Mouse (Mus musculus) kidney, adult 18-20 months (tissue): ENCODE measurements at regions not wholly inside any gene's neighbourhood (a gene's known extent, or its start where the extent isn't known, plus 50 kb on each side); places are given as distances from the start of the nearest gene placed in this dataset.
A peak's percentile ranks its signal among the peaks of the same experiment; 100 is the strongest.

Experiments used
- DNase-seq: peaks from one replicate; pipeline ENCODE4 v3.0.0; 2021

DNA sequence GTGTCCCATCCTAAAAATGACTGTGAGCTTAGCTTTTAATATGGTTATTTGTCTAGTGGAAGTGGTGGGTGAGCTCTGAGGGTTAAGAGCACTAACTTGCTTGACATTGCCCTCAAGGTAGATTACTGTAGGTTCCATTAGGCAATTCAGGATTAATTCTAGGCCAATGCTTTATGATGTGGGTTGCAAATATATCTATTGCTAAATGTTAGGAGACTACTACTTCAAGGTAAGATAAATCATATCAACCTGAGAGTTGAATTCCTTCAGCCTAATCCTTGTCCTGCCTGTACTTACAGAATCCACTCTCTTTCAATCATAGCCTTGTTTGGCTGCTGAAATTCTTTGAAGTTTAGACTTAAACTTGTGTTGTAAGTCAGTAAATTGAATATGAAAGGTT is 501.2 kb upstream of the Pappa start:
- DNase-seq: no peak

DNA sequence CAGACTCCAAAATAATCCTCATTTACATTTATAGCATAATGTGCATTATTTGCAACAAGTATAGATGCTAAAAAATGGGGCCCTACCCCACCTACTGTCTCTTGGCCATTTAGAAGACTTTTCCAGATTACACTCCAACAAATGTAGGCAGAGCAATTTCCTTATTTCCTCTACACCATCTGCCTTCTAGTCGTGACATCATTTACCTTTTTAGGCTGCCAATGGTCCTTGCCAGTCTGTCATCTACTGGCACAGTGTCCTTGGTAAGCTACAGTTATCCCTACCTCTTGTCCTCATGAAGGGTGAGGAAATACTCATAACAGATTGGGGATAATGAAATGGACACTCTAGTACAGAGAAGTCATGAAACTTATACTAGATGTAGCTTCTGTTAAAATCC is 491.8 kb upstream of the Pappa start:
- DNase-seq: no peak

DNA sequence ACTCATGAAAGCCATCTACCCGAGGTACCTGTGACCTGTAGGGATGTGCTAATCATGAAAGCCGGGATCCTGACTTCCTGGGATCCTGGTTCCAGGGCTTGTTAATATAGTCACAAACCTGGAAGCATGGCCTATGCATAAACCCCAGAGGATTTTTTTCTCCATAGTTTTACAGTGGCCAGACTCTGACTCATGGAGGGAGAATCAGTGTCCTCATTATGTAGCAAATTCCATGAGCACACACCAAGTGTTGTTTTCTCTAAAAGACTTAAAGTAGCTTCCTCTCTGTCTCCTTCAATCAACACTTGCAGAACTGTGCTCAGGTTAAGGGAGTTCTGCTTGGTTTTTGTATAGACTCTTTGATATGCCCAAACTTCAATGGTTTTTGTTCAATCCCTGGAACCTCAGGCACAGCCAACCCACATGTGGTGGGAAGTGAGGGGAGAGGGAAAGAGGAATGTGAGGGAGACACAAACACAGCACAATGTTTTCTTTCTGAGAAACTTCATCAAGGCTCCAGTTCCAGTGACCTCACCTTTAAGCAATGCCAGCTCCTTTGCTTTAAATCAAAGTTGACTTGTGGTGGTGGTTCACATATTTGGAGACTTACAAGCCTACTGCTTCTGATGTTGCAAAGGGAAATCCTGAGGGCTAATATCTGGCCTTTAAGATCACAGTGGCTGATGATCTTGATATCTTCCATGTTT is 488.6 kb upstream of the Pappa start:
- DNase-seq: no peak

DNA sequence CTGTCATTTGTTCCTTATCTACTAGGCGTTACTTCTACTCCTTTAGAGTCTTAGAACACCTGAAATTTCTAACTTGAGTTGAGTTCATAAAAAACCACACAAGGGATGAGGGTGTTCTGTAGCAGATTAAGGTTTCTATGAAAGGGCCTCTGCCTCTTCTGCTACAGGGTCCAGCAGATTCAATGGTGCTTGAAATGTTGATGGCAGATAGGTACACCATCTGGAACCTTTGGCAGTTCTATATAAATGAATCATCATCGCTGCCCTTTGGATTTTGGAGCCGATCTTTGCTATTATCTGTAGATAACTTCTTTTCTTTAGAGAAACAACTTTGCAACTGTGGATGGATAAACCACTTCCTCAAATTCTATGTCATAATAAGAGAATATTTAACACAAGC is 483.9 kb upstream of the Pappa start:
- no peak for DNase-seq

DNA sequence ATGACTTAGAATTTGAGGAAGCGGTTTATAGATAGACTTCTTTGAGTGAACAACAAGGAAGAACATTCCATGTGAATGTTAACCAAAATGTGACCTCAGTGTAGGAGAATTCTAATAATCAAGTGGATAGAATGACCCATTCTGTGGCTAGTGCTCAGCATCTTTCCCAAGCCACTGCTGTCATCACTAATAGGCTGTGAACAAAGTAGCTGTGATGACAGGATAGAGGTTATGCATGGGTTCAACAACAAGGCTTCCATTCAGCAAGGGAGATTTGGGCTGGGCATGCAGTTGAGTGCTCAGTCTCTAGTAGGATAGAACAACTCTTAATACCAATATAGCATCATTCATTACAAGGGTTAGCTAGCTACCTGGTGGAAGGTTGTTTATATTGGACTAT is 483.0 kb upstream of the Pappa start:
- no peak for DNase-seq

DNA sequence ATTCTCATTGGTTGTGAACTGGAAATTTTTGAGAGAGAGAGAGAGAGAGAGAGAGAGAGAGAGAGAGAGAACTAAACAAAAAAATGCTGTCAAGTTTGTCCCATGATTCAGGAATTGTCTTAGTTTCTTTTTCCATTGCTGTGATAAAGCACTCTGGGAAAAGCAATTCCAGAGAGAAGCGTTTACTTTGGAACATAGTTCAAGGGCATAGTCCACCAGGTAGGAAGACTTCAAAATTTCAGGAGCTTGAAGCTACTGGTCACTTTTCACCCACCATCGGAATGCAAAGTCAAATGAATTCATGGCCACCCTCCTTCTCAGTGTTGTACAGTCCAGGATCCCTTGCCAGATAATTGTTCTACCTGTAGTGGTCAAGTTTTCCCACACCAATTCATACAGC is 478.8 kb upstream of the Pappa start:
- DNase-seq: no peak

DNA sequence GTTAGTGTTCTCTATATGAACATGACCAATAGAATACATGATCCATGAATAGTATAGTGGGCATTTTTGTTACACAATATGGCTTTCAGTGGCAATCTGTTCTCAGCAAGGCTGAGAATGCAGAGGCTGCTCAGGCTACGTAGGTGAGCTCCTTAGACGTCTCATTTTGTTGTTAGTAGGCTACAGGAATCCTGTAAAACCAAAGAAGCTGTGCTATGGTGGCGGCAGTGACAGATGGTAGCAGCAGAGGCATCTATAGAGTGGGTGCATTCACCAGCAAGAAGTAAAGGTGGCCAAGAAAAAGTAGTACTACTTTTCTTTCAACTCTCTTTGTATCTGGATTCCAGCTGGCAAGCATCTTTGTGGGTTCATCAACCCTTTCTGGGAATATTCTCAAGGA is 469.8 kb upstream of the Pappa start:
- no peak for DNase-seq

DNA sequence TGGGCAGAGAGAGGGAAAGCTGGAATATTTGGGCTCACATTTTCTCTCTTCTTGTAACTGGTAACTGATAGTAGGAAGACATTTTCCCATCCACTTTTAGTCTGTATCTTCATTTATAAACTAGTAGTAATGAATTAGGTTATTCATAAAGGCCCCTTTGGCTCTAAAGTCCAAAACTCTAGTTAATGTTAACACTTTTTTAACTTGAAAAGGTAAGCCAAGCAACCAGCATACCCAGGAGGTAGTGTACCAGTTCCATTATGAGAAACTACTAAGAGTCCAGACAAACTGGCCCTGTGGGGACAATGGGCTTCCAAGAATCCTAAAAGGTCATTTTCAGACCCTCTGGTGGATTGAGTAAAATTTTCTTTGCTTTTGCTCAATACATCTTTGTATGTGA is 468.4 kb upstream of the Pappa start:
- no peak for DNase-seq

DNA sequence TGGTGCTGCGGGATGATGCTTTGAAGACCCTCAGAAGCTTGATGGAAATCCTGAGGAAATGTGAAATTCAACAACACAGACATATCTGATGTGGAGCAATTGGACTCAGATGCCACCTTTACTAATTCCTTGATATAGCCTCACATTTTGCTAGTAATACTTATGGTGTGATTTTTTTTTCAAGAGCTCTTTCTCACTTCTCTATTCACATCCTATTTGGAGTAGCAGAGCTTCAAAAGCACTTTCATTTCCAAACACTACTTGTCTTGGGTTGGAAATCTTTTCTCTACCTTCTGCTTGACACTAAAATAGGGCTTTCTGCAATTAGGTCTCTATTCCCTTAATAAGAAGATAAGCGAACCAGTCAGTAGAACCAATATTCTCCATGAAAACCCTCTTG is 460.3 kb upstream of the Pappa start:
- DNase-seq: no peak

DNA sequence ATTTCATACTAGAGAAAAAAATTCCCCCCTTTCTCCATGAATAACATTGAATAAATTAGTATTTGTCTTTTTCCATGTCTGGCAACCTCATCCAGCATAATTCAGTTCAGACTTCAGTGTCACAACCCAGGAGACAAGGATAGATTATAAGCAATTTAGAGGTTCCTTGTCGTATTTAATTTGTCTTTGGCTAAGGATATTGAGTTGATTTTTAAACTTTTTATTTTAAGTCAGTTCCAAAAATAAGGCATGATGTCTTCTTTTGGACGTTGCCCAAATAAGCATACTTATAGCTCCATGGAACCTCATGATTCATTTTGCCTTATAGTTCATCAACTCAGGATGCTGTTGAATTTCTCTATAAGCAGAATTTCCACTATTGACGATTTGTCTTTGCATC is 456.0 kb upstream of the Pappa start:
- no peak for DNase-seq

DNA sequence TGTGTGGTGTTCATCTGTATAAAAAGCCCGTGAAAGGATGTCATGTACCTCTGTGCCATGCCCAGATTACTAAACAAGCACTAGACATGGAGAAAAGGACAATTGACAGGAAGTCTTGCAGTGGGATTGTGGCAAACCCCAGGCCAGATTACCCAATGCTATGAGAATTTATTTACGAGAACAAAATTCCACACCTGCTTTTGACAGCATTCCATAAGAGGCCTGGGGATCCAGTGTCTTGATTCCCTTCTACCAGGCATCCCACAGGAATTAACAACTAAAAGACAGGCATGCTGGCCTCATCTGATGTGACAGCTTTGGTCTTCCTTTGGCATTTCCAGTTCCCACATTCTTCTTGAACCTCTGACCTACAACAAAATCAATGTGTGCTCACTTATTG is 454.3 kb upstream of the Pappa start:
- no peak for DNase-seq

DNA sequence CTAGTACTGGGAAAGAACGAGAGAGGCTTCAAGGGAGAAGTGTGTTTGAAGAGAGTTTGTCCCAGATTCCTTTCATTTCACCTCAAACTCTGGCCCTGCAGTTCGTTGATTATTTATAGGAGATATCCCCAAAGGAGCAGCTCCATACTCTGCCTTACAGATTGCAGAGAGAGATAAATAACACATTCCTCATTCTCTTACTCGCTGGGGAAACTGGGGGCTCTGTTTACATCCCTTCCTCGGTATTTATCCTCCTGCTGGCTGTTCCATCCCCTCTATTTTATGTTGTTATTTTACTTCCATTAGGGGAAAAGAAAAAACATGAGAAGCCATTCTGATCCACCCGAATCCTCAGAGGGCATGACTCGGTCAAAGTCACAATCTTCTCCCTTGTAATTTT is 447.5 kb upstream of the Pappa start:
- DNase-seq: no peak

DNA sequence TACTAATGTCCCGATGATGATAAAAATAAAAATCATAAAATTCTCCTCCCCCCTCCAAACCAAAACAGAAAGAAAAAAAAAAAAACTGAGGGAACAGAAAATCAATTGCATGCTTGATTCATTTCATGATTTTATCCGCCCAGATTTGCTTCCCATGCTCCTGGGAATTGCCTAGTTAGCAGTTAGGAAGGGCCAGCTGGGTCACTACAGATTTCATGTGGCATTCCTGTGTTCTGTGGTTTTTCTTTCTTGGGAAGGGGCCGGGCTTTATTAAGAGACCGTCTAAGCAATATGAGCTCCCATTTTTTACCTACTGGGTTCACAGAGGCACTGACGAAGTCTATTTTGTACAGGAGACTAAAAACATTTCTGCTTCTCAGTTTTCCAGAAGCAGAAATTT is 447.1 kb upstream of the Pappa start:
- DNase-seq: no peak

DNA sequence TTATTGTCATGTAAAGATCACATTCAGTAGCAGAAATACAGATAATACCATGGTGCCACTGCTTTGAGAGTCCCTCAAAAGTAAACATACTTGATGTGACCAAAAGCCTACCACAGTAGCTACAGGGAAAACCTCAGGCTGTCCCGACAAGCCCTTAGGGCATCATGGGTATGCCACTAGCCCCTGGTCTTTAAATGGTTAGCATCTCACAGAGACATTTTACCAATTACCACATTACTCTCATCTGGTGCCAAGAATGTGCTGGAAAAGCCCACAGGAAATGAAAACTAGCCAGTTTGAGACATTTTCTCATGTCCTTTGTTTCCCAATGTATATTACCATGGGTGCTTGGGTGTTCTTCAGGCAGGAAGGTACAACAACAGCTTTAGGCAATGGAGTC is 439.3 kb upstream of the Pappa start:
- DNase-seq: no peak

DNA sequence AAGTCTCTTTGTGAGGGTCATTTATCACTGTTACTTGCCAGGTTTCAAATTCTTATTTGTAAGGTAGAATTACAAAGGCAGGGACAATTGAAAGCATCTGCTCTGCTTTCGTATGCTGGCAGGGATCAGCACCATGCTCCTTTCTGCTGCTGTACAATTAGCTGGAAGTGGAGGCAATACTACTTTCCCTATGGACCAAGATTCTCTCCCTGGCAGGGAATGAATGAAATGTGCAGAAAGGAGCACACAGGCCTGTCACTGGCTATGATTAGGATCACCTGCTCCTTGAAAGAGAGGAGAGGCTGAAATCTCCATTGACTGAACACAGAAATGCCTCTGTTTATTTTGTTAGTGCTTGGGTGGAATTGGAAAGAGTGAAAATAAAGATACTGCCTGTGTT is 427.8 kb upstream of the Pappa start:
- no peak for DNase-seq

DNA sequence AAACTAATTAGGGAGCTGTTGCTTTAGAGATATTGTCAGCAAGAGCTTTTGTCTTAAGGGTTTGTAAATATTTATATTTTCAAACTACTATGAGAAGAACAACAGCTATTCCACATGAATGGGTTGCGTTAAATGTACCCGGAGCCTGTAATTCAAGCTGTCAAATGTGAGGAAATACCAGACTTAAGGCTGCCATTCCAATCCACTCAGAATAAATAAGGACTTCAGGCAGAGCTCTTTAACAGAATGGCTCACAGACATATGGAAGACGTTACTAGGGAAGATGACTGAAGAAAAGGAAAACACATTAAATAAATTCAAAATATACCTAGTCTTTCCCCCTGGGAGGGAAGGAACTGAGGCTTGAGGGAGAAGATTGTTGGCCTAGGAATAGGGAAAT is 400.7 kb upstream of the Pappa start:
- DNase-seq: no peak

DNA sequence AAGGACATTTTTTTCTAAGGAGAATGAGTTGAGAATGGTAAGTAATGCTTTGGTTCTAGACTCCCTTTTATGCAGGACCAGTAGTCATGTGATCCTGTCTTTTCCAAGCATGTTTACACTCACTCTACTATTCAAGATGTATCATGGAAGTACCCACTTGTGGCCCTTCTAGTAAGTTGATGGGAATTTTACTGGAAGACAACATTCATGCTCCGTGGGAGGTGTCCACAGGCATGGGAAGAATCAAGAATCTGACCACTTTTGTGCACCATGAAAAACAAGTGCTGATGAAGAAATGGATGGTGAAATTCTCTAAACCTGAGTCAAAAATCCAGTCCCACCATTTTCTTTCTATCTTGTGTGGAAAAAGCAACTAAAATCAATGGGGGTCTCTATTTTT is 399.1 kb upstream of the Pappa start:
- no peak for DNase-seq

DNA sequence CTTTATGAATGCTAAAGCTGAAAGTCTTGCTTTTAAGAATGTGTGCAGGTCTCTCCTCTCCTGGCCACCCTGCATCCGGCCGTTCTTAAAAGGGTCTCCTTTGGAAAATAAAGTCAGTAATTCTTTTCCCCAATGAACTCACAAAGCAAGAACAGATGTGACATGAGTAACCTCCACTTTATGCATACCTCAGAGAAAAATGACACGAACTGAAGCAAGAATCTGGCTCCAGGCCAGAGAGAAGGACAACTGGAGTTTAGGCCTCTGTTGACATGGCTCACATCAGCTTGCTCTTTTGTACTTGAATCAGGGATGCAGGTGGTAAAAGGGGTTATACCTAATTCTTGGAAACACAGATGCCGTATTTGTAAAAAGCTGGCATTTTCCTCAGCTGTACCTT is 368.0 kb upstream of the Pappa start:
- no peak for DNase-seq

DNA sequence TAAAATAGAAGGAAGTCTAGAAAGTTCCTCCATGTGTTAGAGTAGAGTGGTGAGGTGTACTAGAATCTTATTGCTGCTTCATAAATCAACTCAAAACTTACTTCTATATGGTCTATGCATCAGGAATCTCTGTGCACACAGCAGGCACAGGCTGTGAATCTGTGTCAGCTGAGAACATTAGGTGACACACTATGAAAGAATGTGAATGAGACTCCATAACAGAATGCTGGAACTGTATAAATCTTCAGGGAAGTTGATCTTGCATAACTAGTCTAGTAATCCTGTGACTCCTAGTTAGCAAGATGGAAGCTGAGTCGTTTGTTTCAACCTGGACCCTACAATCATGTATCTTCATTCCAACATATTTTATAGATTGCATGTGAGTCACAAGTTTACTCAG is 355.4 kb upstream of the Pappa start:
- DNase-seq: no peak

DNA sequence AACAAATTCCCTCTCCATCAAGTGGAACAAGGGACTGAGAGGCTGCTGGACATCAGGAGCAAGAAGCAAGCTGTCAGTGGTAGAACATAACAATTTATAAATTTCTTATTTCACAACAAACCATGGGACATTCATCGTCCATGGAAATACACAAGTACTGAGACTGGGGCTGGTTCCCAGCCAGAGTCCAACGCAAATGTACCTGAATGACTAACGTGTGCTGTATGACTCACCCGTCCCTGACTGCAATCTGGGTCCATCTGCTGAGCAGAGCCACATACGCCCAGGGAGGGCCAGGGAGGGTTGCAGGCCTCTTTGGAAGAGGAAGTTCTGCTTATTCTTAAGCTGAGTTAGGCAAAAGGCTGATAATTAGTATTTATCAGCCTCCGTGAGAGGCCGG is 320.1 kb upstream of the Pappa start:
- DNase-seq: no peak

DNA sequence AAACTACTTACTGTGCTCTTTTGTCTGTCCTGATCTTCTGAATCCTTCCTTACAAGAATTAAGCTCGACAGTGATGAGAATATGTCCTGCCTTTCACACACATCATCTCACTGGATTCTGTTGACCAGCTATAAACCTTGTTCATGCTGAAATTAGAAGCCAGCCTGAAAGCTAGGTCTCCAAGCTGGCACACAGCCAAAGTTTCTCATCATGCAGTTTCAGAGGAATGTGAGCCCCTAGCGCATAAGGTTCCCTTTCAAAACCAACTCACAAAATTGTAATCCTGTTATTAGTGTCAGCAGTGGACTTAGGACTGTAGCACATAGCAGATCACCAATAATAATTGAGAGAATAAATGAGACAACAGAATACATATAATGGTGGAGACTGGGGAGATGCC is 319.0 kb upstream of the Pappa start:
- no peak for DNase-seq

DNA sequence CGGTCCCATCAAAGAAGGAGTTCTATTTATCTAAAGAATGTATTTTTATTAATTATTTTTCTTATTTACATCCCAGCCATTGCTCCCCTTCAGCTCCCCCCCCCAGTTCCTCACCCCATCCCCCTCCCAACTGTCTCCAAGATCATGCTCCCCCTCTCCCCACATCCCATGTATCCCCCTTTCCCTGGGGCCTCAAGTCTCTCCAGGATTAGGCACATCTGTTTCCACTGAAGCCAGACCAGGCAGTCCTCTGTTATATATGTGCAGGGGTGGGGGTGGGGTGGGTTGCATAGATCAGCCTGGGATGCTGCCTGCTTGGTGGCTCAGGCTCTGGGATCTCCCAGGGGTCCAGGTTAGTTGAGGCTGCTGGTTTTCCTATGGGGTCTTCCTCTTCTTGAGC is 316.8 kb upstream of the Pappa start:
- no peak for DNase-seq

DNA sequence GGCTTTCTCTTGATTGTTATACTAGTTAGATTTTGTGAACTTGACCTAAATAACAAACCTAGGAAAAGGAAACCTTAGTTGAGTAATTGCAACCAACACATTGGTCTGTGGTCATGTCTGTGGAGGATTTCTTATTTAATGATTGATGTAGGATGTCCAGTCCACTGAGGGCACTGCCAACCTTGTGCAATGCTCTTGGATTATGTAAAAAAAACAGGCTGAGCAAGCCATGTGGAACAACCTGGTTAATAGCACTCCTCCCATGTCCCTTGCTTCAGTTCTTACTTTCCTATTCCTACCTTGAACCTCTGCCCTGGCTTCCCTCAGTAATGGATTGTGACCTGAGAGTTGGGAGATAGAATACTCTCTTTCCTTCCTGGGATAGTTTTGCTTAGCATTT is 312.0 kb upstream of the Pappa start:
- peak; percentile 37 for DNase-seq

DNA sequence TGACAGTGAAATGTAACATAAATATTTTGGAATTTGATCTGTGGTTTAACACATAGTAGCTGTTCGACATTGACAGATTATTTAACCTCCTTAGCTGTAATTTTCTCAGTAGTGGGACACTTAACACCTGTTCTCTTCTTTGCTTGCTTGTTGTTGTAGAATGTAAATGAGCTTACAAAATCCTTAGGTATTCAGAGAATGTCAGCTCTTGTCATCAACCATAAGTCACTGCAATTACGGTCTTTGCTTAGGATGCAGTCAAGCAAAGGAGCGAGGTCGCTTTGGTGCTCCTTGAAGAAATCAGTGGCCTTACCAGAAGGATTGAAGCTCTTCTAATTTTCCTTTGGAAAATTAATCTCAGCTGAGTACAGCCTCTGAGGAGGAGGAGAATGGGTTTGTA is 311.2 kb upstream of the Pappa start:
- no peak for DNase-seq

DNA sequence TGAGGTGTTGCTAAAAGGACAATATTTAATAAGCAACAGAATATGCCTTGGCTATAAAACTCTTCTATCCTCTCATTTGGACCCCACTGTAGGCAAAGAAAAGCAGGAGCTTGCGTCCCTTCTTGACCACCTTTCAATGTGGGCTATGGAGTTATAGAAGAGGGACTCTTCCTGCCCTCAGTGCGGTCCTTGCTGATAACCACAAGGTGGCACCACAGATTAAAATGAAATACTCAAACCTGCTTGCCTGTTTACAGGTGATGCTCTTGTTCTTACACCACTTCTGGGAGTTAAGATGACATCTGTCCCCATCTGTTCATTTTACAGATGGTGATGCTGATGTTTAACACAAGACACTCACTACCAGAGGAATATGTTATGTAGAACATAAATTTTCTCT is 291.1 kb upstream of the Pappa start:
- DNase-seq: peak; percentile 28

DNA sequence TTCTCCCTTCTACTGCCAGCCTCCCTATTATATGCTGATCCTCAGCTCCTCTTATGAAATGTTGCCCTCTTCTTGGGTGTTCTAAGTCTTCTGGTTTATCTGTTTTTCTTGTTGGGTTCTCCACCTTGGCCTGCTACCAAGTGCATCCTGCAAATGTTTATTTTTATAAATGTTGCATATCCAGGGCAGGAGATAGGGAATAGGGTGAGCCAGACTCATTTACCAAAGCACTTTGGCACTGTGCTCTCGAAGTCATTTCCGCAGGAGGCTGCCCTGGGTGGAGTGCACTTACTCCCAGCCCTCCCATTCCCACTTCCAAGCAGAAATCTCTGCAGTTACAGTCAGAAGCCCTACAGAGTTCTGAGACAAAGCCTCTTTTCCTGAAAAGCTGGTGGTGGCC is 249.5 kb upstream of the Pappa start:
- DNase-seq: no peak
